Mouse (Mus musculus) heart, adult 8-10 months (tissue): ENCODE data around the gene Lamc1. TPM values are rescaled to one million over a fixed set of nuclear protein-coding genes. Genes with fewer than 3 reads are reported as not detected.
A peak's percentile ranks its signal among the peaks of the same experiment; 100 is the strongest.

Source experiments
- DNase-seq: peaks from one replicate; pipeline ENCODE4 v3.0.0; 2022; ENCODE audit warnings: low spot score
- total RNA-seq, 4 experiments: library from RNA; stranded (reverse); gene quantifications; 2 replicates each; pipeline ENCODE4 v1.2.4; 2022

Lamc1 gene
- total RNA-seq, 4 experiments from 2014 or later, result 83.2 to 109 (median 98.8) TPM

- DNase-seq, result peak; percentile 47
Observed at GRCm38 (mm10) chr1:153191943-153192329, 140.7 kb downstream of the Lamc1 start.

- DNase-seq, result no peak
Observed at GRCm38 (mm10) chr1:153191237-153191942, 141.2 kb downstream of the Lamc1 start.

GRCm38 (mm10) chr1:153188081-153188480 is 144.5 kb downstream of the Lamc1 start:
- no peak for DNase-seq

- no peak for DNase-seq
Observed at GRCm38 (mm10) chr1:153185828-153186803, 146.5 kb downstream of the Lamc1 start, which contains the start of gene Lamc2. Gene Lamc2 (minus strand): TSS chr1:153186447.

GRCm38 (mm10) chr1:153180586-153181289 is 151.8 kb downstream of the Lamc1 start:
- DNase-seq, result peak; percentile 57

DNA sequence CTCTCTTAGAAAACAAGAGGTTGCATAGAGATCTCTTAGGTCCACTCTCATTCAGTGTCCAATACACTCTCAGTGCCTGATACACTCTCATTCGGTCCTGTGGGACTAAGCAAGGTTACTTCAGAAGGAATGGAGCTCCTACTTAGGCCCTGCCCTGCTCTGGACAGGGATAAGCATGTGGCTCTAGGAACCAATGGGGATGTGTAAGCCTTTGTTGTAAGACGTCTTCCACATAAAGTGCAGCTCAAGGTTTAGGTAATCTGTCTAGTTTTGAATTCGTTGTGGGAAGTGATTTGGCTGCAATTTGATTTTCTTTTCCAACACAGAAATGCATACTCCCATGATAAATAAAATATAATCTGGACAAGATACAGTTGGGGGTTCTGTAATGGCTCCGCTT is 152.4 kb downstream of the Lamc1 start:
- no peak for DNase-seq

- peak; percentile 40 for DNase-seq
Observed at GRCm38 (mm10) chr1:153174801-153175200, 157.8 kb downstream of the Lamc1 start.

GRCm38 (mm10) chr1:153173276-153173675 is 159.3 kb downstream of the Lamc1 start:
- DNase-seq, result no peak

- DNase-seq, result no peak
Observed at GRCm38 (mm10) chr1:153172291-153172731, 160.3 kb downstream of the Lamc1 start.

DNA sequence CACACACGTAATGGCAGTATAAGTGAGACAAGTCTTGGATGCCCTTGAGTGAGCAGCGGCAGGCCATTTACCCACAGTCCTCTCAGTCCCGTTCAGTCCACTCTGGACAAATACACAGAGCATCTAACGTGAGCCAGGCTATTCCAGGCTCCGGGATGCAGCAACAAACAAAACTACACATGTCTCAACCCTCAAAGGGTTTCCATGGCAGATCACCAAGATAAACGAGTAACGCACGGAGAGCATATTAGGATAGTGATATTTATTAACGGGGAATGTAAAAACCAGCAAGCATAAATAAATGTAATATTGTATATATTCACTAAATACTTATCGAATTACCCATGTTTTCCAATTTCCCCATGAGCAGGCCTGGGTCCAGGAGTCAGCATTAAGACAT is 161.6 kb downstream of the Lamc1 start:
- no peak for DNase-seq

Other genes starting within 250 kb of the Lamc1 start
- gene Lamc2, start 146.3 kb downstream of the Lamc1 start, total RNA-seq, result 10 to 100 TPM in 2 of 4 experiments, 1 to 10 TPM in 2; 8.3 to 14.2 (median 11.6) TPM
- gene Shcbp1l, start 92.4 kb upstream of the Lamc1 start, total RNA-seq, result not detected
- 10 to 100 TPM; 35.5 to 42.1 (median 38.2) TPM for gene Dhx9, start 154.9 kb upstream of the Lamc1 start, total RNA-seq
- 1 to 10 TPM; 1.3 to 1.8 (median 1.8) TPM for gene Npl, start 217.3 kb upstream of the Lamc1 start, total RNA-seq